Mouse (Mus musculus) gastrocnemius, adult 2 months (tissue): Measurements from ENCODE around the gene Snap91. TPM values are rescaled to one million over a fixed set of nuclear protein-coding genes. Genes with fewer than 3 reads are reported as not detected.
A peak's percentile ranks its signal among the peaks of the same experiment; 100 is the strongest.

Experiments used
- DNase-seq: peaks from one replicate; pipeline ENCODE4 v3.0.0; 2022
- H3K27ac ChIP-seq: fragments of 200-600 bp; 2 replicates; pipeline ENCODE4 v1.8.1; 2022; ENCODE audit warnings: mild to moderate bottlenecking
- H3K4me3 ChIP-seq: fragments of 200-600 bp; 2 replicates; pipeline ENCODE4 v1.8.1; 2022; ENCODE audit warnings: mild to moderate bottlenecking, moderate library complexity
- CTCF ChIP-seq: fragments of 200-600 bp; IDR thresholded peaks from 2 replicates; pipeline ENCODE4 v1.8.1; 2022; ENCODE audit warnings: antibody characterized with exemption, mild to moderate bottlenecking, moderate library complexity
- intact Hi-C: fragments of 180-260 bp; cut with DNase I; formaldehyde crosslinking; loops from one replicate; pipeline ENCODE4 v1.15.1; 2025
- total RNA-seq, 2 experiments: library from RNA; stranded (reverse); gene quantifications; 2 replicates each; pipeline ENCODE4 v1.2.3; 2021

Gene Snap91
- total RNA-seq, 2 experiments from 2014 or later = 0.05 to 0.14 TPM

DNA sequence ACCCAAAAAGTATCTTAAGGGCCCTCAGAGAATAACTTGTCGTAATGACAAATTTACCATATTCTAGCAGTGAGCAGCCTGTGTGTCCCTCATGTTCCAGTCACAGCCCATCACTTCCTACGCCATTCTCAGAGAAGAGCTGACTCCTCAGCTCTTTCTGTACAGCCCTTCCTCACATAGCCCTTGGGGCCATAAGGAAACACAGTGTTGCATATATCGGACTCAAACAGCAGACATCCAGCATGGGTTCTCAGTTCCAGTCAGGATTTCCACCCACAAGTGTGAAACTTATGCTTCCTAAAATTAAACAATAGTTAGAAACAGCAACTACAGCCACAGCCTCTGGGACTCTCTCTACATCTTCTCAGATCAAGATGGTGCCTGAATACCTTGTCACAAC, 27.6 kb downstream of the Snap91 start:
- Histone ChIP-seq H3K27ac (no peak overlapping the region), H3K4me3 (no peak overlapping the region)
- no peak for DNase-seq
- intact Hi-C loops = no loop called here
- TF ChIP-seq CTCF = no peak

DNA sequence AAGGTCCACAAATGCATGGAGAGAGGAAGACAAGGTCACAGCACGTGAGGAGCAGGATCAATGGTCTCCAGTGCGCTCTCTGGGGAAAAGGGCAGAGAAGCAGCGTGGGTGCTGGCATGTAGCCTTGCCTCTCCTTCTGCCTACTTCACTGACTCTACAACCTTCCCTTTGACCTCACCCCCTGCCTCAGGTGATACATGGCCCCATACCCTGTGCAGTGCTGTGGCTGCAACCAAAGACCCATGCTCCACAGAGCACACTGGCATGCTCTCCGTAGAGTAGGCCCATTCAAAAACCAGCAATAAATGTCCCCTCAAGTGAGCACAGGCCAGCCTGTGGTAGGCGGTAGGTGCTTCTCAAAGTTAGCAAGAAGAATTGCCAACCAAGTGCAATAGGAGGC, 28.8 kb downstream of the Snap91 start:
- no peak for DNase-seq
- no peak overlapping the region for H3K27ac ChIP-seq
- intact Hi-C loops = no loop called here
- no peak for TF ChIP-seq CTCF
- H3K4me3 ChIP-seq = no peak overlapping the region

DNA sequence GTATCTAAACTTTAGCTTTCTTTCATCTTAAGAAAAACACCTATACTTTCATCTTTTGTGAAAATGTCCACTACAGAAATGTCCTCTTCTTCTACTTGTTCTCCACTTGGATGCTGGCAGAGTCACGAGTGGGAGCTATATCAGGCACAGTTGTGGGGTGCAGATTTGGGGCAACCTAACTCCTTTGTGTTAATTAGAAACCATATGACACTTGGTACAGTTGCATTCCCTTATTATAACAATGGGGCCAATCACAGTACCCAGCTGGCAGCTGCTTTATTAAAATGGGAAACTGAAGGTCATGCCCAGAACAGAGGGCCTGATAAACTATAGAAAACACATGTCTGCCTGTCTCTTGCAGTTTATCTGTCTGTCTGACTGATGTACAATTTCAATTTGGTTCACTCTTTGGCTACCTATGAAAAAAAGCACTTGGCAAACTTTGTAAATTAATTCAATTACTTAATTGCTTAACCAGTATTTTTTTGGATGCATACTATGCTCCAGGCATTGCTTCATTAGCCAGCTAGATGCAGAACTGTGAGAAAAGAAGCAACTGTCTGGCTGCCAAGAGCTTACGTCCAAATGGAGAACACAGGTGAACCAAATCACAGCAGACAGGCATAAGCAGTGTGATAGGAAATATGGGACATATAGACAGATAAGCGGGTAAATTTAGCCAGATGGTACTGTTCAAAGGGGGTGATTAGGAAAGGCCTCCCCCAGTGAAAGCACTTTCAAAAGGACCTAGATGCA, 29.8 kb downstream of the Snap91 start:
- H3K27ac ChIP-seq = no peak overlapping the region
- no peak for TF ChIP-seq CTCF
- intact Hi-C loops = no loop called here
- DNase-seq = no peak
- no peak overlapping the region for H3K4me3 ChIP-seq

DNA sequence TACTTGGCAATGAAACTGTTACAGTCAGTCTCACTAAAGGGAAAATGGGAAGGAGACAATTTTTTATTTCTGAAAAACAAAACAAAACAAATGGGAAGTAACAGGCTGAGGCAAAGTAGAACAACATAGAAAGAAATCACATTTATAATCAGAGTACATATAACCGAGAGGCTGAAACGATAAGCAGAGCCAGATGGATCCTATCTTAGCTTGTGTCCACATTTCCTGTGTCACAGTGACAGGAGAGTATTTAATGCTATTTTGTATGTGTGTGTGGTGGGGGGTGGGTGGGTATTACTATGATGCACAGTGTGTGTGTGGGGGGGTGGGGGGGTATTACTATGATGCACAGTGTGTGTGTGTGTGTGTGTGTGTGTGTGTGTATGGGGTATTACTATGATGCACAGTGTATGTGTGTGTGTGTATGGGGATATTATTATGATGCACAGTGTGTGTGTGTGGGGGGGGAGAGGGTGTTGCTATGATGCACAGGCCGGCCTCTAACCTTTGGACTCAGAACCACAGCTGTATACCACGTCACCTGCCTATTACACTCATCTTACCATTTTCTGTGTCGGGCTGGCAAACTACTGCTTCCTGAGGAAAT, 36.6 kb downstream of the Snap91 start:
- TF ChIP-seq CTCF = no peak
- intact Hi-C loops = no loop called here
- no peak for DNase-seq
- no peak overlapping the region for H3K27ac ChIP-seq
- H3K4me3 ChIP-seq = no peak overlapping the region

DNA sequence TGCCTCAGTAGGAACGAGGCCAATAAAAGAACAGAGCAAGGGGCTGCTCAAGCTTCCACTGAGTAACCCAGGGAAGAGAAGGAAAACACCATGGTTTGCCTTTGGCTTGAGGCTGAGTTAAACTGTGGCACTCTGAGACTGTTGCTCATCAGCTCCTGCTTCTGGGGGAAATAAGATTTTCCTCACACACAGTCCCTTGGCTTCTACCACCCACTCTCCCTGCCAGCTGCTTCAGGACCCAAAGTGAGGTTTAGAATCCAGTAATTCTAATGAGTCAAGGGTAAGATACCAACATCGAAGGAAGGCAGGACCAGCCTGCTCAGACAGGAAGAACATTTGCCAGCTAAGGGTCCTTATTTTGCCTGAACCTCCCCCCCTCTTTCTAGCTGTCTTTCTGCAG, 50.7 kb downstream of the Snap91 start:
- DNase-seq = no peak
- intact Hi-C loops = no loop called here
- H3K4me3 ChIP-seq = no peak overlapping the region
- no peak for TF ChIP-seq CTCF
- H3K27ac ChIP-seq = no peak overlapping the region

DNA sequence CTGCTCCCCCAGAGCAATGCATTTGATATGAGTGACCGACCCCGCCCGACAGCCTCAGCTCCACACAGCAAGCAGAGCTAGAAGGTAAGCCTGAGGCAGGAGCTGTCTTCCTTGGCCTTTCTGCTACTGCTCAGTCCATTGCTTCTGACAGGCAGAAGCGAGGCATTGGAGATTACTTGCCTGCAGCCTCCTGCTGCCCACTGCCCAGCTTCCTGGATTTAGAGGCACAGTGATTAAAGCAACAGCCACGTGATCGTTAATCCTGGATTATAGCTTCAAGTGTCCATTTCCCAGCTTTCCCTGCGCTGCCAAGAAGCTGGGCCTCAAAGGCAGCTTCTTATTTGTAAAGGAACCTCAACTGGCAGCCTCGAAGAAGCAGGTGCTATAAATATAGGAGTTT, 51.4 kb downstream of the Snap91 start:
- no peak for DNase-seq
- H3K27ac ChIP-seq = no peak overlapping the region
- no peak overlapping the region for H3K4me3 ChIP-seq
- TF ChIP-seq CTCF = no peak
- intact Hi-C loops = no loop called here

DNA sequence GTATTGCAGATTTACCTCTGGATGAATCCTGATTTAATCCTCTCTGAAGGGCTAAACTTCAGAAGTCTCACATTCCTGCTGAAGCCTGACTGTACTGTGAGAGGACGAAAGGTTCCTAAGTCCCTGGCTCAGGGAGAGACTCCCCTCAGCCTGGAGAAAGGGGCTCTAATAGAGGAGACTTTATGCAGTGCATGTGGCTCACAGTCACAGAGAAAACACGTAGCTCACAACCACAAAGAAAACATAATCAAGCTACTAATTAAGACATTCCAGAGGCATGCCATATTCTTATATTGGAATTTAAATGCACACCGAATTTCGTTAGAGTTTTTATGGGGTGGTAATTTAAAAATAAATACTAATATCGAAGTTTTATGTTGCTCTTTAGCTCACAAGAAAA, 61.1 kb downstream of the Snap91 start:
- intact Hi-C loops = no loop called here
- TF ChIP-seq CTCF = no peak
- H3K4me3 ChIP-seq = no peak overlapping the region
- no peak overlapping the region for H3K27ac ChIP-seq
- no peak for DNase-seq

DNA sequence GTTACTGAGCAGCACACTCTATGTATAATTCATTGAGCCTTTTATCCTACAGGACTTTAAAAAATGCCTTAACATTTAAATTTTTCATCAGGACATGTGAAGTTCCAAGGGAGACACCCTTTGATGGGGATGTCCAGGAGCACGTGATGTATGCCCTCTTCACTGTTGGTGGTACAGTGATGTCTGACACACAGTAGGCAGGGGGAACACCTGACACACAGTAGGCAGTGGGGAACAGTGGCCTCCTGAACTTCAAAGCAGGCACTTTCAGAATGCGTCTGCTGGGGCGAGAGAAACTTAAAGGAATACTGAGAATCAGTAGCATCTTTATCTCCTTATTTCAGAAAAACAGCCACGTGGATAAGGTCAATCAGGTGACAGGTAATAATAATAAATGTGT, 62.8 kb downstream of the Snap91 start:
- DNase-seq = no peak
- intact Hi-C loops = no loop called here
- H3K4me3 ChIP-seq = no peak overlapping the region
- no peak for TF ChIP-seq CTCF
- H3K27ac ChIP-seq = no peak overlapping the region

DNA sequence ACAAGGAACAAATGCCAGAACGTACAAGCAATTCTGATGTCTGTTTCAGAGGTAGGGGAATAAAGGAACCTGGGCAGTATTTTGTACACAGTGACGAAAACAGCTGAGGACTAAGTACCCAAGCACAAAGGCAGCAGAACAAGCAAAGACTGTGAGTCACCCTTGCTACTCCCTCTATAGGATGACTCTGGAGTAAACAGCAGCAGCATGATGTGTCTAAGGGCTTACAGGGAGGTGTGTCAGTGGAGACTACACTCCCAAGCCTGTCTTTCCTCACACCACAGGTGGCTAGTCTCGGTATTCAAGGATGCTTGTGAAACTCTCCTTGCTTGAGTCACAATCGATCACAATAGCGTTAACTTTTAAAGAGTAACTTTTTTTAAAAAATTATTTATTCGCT, 66.1 kb downstream of the Snap91 start:
- TF ChIP-seq CTCF = no peak
- no peak overlapping the region for H3K4me3 ChIP-seq
- DNase-seq = no peak
- intact Hi-C loops = no loop called here
- no peak overlapping the region for H3K27ac ChIP-seq

DNA sequence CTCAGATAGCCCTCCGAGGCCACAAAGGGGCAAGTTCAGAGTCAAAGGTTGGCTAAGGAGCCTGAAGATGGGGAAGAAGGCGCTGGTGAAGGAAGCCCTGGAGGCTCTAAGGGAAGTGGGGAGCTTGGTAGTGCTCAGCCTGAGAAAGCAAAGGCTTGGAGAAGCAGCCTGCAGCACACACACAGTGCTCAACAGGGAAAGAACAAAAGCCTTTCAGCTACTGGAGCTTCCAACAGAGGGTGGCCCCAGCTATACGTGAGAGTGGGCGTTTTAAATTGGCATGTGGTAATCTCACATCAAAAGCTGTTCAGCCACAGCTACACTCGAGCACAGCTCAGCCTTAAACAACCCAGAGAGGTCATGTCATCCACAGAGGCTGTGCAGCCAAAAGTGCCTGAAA, 67.1 kb downstream of the Snap91 start:
- H3K27ac ChIP-seq = no peak overlapping the region
- H3K4me3 ChIP-seq = no peak overlapping the region
- intact Hi-C loops = no loop called here
- no peak for TF ChIP-seq CTCF
- DNase-seq = no peak

DNA sequence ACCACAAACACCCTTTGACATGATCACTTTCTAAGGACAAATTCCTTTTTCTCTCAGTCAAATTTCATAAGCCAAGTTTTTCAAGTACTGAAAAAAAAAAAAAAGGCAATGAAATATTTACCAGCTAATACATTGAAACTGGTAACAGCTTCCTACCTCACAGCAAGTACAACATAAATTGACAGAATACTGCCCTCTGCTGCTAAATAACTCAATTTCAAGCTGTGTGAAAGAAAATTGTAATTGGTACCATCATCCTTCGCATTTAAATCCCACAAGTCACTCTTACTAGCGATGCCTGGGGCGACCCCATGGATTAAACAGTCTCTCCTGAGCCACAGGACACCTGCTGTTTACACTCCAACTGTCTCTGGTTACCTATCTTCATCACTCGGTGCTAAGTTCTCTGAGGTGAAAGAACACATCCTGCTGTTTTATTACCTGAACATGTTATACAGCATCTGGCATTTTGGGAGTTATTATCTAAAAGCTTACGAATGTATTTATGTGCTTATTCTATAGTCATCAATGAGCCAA, 69.7 kb downstream of the Snap91 start:
- peak; percentile 19; the same call in 1 of the 2 replicates for TF ChIP-seq CTCF

DNA sequence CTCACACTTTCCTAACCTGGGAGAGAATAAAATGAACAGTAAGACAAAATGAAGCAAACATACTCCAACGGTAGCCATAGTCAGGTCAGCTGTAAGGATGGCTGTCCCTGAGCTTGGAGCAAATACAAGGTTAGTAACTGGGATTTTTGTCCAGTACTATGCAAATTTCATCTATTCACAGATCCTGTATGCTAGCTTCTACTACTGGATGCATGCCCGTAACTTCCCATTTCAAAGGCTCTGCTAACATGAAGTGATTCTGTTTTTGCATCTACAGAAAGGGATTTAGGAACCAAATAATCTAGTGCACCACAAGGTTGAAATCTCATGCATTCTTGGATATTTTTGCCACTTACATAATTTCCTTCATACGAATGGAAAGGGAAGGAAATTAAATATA, 70.2 kb downstream of the Snap91 start:
- no peak for DNase-seq
- H3K27ac ChIP-seq = no peak overlapping the region
- intact Hi-C loops = no loop called here
- H3K4me3 ChIP-seq = no peak overlapping the region
- TF ChIP-seq CTCF = no peak

More for the DNA sequence above, 69.7 kb downstream of the Snap91 start:
- intact Hi-C loops = no loop called here
- no peak for DNase-seq
- Histone ChIP-seq H3K4me3 (no peak overlapping the region), H3K27ac (no peak overlapping the region)

DNA sequence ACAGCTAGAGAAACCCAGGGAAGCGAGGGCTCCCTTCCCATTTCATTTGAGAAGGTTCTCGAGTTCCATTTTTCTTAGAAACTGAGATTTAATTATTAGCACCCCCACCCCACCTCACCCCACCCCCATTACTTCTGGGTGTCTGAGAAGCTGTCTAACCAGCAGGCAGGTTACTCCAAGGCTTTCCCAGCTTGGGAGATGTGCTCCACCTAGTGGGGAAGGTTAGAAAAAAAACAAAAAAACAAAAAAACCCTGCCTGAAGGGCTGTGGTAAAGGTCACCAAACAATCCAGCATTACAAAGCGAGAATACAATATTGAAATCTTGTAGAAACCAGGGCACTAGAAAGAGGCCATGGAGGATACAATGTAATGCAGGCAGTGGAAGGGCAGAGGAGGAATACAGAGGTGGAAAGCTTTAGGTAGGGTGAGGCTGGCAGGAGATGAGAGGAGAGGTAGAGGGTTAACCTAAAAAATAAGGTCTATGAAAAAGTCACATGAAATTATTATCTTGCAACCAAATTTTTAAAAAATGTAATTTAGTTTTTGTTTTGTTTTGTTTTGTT, 79.8 kb downstream of the Snap91 start:
- no peak overlapping the region for H3K27ac ChIP-seq
- no peak for DNase-seq
- intact Hi-C loops = loop anchor here (2.0 kb wide), 1 partner anchor 210 kb away; no protein-coding TSS in a partner anchor
- H3K4me3 ChIP-seq = no peak overlapping the region
- peak; percentile 60 for TF ChIP-seq CTCF
